Mouse (Mus musculus) left cerebral cortex, adult 9 months (tissue): ENCODE measurements at regions not wholly inside any gene's neighbourhood (a gene's known extent, or its start where the extent isn't known, plus 50 kb on each side); places are given as distances from the start of the nearest gene placed in this dataset.
A peak's percentile ranks its signal among the peaks of the same experiment; 100 is the strongest.

Experiments used
- DNase-seq, 2 experiments: peaks; one replicate each; pipeline ENCODE4 v3.0.0; 2022; ENCODE audit warnings: low spot score in 2 of 2

DNA sequence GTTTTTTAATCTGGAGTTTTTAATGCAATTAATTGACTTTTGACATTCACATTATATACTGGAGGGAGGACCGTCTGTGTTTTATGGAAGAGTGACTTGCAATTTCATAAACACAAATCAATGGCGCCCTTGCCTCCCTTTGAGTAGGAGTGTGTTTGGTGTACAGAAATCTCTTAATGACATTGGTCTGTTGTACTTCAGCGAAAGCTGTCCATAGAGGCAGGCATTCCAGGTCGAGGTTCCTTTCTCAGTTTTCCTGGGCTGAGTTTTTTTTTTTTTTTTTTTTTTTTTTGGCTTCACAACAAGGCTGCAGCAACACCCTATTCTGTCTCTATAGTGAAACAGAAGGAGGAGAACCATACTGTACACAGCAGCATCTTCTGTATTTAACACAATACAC lies 427.4 kb upstream of the Ccnh start:
- DNase-seq: no peak

DNA sequence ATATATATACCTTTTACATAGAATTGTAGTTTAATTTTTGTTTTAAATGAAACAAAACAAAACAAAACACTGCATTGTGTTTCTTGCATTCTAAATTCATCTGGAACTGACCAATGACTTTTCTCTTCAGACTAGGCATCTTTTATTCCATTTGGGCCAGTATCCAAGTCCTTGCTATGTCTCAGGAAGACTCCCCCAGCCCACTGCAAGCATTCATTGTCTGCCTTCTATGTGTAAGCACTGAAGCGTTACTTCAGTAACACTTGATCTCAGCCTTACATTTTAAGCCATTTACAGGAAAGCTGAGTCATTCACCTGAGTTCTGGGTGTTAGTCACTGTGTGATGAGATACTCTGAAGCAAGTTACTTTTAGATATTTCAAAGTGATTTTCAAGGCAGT lies 425.3 kb upstream of the Ccnh start:
- no peak for DNase-seq

DNA sequence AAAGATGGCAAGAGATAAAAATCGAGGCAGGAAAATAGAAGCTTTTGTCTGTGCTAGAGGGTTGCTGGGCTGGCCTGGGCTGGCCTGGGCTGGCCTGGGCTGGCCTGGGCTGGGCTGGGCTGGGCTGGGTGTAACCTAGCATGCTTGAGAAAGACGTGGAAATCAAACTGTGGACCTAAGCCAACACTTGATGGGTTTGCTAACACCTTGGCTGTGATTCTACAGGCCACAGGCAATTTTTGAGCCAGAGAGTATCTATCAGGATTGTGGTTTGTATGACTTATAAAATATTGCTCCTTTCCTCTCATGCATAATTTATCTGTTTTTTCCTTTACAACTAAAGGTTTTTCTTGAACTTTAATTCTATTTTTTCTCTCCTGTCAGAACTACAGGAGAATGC lies 417.3 kb upstream of the Ccnh start:
- no peak for DNase-seq

DNA sequence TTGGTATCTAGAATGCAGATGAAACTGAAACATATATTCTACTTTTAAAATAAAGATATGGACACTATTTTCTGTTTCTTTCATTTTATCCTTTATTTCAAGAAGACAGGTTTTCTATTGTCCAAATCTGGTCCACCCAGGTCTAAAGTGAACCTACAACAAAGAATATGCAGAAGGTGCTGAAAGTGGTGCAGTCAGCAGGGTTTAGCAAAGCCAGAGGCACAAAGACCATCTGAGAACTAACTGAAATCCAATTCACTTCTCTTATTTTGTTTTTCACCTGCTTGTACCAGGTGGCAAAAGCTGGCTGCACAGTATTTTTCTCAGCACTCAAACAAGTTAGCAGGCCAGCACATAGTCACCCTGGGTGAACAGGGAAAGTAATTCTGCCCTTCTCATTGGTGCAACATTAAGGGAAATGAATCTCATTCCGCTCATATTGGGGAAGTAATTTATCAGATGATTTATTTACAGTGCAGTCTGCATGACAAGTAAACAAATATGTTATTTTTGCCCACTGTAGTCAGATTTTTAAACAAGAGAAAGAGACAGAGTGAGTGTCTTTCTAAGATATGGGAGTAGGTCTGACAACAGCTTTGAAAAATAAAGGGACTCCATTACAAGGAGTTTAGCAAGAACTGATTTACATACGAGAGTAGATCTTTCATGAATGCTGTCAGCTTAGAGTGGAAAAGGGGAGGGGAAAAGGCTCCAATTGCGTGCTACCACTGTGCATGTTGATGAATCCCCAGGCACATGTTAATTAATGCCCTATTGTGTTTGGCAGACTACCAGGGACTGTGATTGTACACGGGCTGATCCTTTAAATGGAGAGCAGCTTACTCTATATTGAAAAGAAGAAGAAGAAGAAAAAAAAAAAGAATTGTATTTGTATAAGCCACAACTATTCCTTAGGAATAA lies 405.9 kb upstream of the Ccnh start:
- DNase-seq: no peak

DNA sequence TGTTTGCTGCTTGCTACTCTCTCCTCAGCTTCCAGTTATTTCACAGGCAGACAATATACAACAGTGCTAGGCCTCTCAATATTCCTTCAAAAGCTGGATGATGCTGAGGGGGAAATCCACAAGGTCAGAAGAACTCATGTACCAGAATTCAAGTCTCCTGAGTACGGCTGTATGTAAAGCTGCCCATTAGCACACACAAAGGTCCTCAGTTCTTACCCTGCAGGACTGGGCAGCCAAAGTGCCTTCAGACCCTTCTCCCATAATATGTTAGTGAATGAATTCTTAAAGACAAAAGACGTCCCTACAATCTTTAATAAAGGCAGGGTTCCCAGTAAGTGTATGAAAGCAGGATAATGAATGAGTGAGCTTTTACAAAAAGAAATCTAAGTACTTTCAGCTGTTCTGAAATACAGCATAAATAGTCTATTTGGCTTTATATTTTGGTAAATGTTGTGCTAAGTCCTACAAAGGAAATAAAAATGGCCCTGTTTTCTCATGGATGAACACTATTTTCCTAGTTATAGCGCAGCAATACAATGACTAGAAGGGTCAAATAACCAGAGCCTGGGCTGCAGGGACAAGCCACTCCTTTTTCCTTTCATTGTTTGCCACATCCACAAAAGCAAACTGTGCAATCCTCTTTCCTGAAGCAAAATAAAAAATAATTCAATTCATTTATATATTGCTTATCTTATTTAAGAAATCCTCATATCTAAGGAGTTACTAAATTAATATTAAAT lies 384.8 kb upstream of the Ccnh start:
- DNase-seq: no peak

DNA sequence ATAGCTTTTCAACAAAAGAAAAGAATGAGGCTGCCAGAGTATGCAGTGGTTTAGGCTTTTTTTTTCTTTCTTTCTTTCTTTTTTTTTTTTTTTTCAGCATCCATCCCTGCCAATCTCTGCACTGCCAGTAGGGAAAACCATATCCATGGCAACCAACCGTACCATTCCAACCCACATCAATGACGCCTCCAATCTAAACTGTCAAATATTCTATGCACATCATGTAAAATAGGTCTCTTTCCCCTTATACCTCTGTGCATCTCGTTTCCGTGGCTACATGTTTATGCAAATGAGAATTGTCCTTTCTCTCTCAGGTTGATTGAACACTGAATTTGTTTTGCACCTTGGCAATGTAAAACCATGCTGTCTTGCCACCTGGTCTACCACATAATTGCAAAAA lies 384.0 kb upstream of the Ccnh start:
- peak; percentile 11 to 14 for DNase-seq

DNA sequence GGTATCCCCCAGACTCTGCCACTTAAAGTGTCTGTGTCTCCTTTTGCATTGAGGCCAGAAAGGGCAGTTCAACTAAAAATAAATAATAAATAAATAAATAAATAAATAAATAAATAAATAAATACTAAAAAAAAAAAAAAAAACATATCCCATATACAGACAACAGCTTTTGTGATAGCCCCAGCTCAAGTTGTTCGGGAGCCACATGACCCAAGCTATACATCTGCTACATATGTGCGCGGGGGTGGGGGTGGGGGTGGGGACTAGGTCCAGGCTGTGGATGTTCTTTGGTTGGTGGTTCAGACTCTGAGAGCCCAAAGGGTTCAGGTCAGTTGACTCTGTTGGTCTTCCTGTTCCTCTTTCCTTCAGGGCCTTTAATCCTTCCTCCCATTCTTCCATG lies 379.6 kb upstream of the Ccnh start:
- DNase-seq: no peak
